Mouse (Mus musculus) spleen, postnatal 36 days (tissue): ENCODE measurements at regions not wholly inside any gene's neighbourhood (a gene's known extent, or its start where the extent isn't known, plus 50 kb on each side); places are given as distances from the start of the nearest gene placed in this dataset.

Experiments
- DNase-seq, 2 experiments: peaks; one replicate each; pipeline ENCODE4 v3.0.0; 2022; ENCODE audit warnings: low spot score in 2 of 2, mixed read lengths in 1 of 2

DNA sequence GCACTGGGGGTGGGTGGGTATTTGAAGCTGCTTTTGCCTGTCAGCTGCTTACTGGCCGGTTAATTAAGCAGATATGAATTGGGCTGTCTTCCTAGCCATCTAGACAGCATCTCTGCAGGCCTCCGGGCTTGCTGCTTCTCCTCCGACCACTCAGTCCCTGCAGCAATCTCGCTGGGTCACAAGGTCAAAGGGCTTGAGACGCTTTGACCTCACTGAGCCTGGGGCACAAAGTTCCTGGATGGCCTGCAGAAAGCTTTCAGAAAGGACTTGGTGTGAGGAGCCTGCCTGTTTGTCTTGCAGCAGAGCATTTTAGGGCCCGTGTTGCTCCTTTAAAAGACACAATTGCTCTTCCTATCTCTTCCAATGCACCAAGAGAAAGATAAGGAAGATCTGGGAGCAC lies 83.7 kb upstream of the Ppp2r5a start:
- DNase-seq, result no peak

DNA sequence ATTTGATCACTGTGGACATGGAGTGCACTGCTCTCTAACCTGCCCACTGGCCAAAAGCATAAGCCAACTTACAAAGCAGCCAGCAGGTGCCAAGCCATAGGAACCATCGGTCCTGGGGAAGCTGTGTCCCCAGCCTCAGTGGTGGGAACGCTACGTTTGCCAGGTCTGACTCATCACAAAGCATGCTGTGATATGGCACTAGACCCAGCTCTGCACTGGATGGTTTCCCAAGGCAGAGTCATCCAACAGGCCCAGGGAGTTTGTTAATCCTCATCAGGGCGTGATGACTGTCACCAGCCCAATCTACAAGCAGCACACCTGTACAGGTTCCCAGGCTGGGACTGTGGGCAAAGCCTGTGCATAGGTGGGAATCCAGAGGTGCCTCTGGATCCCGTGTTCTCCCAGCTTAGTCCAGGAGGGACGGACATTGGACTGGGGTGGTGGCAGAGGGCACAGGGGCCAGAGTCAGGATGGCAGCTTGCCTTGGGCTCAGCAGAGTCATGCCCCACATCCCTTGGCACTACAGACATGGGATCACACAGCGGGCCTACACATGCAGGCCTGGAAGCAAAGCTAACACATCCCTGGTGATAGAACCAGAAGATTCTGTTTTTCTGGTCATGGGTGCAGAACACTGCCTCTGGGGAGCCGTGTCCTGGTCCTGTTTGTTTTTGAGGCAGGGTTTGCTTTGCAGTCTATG lies 81.8 kb upstream of the Ppp2r5a start:
- no peak for DNase-seq

DNA sequence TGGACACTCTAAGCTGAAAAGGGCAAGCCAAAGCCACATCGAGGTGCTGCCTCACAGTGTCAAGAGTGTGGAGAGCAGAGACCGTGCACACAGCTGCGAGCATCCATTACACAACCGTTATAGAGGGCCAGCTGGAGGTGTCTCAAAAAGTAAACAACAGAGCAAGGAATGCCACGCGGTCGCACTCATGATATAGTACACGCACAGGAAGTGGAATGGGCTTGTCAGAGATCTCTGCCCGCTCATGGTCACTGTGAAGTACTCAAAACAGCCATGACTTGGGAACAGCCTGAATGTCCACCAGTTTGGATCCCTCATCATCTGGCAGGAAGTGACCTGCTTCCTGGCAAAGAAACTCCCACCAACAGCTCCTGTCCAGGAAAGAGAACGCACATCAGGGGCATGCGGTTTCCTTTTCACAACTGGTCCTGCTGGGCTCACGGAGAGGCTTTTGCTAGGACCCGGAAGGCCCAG lies 76.9 kb upstream of the Ppp2r5a start:
- peak; percentile 5 to 29 for DNase-seq

DNA sequence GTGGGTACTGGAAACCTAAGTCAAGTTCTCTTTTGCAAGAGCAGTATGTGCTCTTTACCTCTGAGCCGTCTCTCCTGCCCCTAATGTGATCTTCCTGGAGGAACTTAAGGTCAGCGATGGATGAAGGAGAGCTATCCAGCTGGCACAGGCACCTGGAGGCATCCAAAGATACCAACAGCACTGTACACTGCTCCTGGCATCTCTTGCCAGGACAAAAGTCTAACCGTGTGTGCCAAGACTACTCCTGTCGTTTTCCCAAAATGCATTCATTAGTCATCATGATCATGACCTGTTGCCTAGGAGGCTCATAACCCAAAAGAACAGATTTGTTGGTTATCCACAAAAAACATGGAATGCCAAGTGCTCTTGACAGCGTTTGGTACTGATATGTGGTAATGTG lies 69.5 kb upstream of the Ppp2r5a start:
- DNase-seq, result no peak

DNA sequence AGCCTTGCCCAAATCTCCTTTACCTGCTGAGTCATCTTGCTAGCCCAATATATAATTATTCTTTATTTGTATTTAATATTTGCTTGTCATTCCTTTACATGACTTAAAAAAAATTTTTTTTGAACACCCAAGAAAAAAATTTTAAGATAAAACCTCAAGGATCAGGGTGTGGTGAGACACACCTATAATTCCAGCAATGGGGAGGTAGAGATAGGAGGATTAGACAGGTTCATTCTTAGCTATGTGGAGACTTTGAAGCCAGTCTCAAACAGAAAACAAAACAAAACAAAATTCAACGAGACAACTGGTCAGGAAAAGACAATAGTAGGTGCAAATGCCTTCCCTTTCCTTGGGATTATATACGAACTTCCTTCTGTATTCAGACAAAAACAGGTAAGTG lies 68.4 kb upstream of the Ppp2r5a start:
- no peak for DNase-seq

DNA sequence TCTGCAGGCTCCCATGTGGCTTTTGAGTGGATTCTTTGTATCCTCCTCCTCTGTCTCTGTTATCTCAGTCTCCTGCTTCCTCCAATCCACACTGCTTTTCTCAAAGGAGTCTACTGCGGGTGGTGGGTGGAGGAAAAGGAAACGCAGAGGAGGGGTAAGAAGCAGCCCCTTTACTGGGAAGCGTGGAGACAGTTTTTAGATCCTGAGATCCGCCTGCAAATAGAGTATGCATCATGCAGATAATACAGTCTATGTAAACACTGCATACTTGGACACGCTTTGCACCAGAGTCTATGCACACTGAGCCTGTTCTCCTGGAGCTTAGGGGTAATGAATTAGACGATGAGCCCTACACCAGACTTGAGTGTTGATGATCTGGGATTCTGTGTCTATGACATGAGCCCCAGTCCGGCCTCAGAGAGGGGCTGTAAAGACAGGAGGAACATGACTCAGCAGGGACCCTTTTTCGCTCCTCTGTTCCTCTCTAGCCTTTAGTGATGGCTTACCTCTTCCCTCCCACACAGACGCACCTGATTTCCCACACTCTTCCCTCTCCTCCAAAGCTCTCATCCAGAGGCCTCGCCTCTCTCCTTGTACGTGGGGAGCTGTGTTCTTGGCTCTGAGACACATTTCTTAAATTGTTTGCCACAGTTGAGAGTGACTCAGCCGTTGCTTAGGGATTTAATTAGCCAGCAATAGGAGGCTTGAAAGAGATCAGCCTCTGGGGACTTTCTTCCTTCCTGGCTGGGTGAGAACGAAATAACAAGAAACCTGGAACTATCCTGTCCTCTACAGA lies 67.3 kb upstream of the Ppp2r5a start:
- no peak for DNase-seq

DNA sequence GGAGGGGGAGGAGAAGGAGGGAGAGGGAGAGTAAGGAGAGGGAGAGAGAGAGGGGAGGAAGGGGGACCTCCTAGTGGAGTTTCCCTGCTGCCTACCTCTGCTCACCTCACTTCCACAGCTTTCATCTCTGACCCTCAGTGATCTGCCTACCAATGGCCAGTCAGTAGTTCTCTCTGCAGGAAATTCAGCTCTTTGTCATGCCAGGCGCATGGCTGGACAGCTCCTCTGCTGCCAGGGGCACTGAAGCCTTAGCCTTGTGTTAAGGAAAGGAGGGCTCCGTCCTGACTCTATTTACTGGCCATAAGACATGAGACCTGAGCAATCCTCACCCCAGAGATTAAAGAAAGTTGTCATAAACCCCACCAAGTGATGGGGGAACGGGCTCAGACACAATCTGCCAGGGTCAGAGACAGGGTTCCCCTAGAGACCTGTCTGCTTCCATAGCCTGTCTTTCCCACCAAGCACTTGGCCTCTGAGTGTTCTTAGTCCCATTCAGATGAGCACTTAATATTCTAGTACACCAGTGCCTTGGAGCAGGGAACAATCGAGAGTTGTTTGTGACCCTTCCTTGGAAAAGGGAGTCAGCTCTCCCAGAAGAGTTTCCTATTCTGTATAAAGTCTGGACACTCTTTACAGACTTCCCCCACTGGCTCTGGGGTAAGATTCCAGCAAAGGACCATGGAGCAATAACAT lies 65.9 kb upstream of the Ppp2r5a start:
- no peak for DNase-seq

DNA sequence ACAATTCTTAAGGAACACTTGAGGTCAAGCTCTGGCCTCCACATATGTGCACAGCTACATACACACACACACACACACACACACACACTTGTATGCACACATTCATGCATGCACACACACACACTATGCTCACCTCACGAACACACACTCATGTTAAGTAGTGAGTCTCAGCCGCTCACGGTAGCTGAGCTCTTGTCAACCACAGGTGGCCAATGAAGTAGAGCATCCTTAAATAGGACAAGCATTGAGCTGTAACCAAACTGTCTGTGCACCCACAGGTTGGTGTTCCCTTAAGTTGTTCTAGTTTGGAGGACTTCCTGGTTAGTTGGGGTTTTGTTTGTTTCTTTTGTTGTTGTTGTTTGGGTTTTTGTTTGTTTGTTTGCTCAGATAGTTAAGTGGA lies 63.2 kb upstream of the Ppp2r5a start:
- peak in 1 of 2 experiments; percentile 9 for DNase-seq

DNA sequence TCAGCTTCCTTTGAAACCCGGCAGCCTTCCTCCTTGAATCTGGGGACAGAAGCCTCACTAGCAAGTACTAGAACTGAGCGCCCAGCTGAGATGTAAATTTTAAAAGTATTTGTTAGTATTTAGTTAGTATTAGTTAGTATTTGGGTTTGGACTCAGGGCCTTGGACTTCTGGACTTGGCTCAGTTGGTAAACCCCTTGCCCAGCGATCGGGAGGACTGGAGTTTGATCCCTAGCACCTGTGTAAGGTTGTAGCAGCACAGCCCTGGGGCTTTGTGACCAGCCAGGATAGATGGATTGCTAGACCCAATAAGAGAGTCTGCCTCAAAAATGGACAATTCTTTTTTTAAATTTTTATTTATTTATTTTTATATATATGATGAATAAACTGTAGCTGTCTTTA lies 62.7 kb upstream of the Ppp2r5a start:
- no peak for DNase-seq

DNA sequence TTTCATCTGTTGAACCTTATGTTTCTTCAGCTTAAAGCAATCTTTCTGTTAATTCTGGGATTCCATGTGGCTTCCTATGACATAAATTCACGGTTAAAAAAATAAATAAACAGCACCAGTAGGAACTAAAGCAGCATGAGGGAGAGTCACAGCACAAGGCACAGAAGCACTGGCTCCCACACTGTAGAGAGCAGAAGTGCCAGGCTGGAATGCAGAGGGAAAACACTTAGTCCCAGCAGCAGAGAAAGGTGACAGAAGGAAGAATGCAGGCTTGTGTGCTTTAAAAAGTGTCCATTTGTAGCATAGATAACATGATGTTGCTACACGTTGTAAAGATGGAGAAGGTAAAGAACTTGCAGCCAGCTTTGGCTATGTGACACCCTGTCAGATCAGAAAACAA lies 62.1 kb upstream of the Ppp2r5a start:
- DNase-seq, result no peak

DNA sequence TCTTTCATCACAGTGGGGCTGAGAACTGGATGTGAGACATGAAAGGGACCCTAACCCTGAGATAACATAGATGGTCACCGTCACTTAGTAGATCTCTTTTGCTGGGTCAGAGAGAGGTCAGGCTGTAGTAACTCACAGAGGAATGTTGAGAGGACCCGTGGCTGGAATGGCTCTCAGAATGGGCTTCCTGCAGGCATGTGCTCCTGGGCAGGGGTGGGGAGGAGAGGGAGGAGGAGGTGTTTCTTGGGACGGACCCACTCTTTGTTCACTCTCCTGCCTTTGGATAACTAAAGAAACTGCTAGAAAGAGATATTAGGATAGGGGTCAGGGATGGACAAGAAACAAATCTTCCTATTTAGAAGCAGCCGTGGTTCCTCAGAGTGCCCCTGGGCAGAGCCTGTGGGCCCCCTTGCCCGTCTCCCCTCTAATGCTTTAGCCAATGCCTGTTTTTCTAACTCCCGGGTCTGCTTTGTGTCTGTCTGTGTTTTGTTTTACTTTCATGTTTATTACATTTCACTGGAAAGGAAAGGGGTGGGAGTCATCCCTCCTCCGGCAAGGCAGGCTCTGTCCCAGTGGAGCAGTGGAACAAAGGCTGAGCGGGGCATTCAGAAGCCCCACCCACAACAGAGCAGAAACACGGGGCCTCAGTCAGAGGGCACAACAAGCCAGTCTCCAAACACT lies 58.9 kb upstream of the Ppp2r5a start:
- DNase-seq, result no peak

DNA sequence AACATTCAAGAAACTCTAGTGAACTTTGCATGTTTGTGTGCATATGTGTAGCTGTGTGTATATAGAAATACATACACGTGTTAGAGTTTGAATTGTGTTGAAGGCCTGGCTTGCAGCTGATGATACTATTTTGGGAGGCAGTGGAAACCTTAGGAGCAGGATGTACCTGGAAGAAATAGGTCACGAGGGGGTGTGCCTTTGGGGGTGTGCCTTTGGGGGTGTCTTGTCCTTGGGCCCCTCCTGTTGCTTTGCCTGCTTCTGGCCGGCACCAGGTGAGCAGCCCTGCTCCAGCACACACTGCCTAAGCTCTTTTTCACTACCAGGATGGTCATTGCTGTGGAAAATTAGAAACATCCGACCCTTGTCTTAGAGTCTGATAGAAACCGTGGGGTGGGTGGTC lies 56.0 kb upstream of the Ppp2r5a start:
- no peak for DNase-seq

DNA sequence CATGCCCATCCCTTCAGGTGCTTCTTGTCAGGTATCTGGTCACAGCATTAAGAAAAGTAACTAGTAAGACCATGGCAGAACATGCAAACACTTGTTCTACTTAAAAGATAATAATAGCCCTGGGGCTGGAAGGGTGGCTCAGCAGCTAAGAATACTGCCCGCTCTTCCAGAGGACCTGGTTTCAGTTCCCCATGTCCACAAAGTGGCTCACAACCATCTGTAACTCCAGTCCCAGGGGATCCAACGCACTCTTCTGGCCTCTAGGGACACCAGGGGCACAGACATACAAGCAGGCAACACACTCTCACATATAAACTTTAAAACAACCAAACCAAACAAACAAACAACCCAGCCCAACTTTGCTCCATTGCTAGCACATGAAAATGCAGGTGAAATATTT lies 55.2 kb upstream of the Ppp2r5a start:
- DNase-seq, result peak; percentile 78 to 81

DNA sequence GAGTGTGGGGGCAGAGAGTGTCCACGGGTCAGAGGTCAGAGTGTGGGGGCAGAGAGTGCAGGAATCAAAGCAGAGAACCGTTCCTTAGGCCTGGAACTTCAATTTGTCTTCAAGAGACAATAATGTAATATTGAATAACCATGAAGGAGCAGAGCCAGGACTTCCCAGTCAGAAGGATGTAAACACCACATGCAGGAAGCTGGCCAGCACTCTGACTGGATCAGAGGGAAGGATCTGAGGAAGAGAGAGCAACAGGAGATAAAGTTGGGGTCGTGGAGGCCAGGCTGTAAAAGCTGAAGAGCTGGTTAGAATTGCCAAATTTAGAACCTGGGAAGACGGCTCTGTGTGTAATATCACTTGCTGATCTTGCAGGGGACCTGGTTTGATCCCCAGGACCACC lies 54.0 kb upstream of the Ppp2r5a start:
- no peak for DNase-seq

DNA sequence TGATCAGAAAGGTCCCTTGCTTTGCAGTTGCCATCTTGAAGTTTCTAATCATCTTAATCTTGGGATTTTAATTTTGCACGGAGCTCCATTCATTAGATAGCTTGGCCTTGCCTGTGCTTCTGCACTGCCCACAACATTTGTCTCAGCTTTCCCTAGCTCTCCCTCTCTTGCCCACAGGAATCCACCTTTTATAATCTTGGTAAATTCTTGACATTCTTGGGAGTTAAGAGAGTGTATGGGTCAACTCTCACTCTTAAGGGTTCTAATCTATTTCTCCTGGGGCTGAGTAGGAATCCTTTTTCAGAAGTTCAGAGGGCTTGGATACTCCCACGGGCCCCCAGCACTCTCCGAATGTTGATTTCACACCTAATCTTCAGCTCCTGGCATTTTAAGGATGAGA lies 51.5 kb upstream of the Ppp2r5a start:
- DNase-seq, result no peak

DNA sequence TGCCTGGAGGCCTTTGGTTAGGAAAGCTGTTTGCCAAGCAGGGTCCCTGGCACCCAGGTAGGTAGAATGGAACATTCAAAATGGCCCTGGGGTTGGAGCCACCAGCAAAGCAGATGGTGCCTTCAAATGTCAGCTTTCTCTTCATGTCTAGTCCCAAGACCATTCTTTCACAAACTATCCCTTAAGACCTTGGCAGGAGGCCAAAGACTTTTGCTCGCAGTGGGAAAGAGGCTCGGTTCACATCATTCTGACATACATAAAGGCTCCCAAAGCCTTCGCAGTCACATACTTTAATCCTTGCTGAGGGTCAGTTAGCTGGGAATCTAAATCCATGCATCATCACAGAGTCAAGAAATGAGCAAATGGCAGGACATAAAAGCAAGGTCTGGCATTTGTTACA lies 50.5 kb upstream of the Ppp2r5a start:
- DNase-seq, result no peak
